Mouse (Mus musculus) G1E (cell line): Measurements from ENCODE around the gene Tmem143. TPM values are rescaled to one million over a fixed set of nuclear protein-coding genes. Genes with fewer than 3 reads are reported as not detected.

Source experiments
- ATAC-seq: 2 replicates; pipeline ENCODE4 v1.8.0; 2016; ENCODE audit warnings: mild to moderate bottlenecking; ENCODE audit not compliant: insufficient number of reproducible peaks, poor library complexity, low FRiP score, severe bottlenecking; ENCODE audit errors: extremely low read depth
- DNase-seq: peaks from one replicate; pipeline ENCODE4 v3.0.0; 2012; ENCODE audit warnings: low spot score
- H3K27me3 ChIP-seq: 2 replicates; pipeline ENCODE4 v1.6.1; 2012; ENCODE audit warnings: mild to moderate bottlenecking, low read length, inconsistent platforms; ENCODE audit not compliant: insufficient read depth
- H3K36me3 ChIP-seq: replicated peaks from 2 replicates; pipeline ENCODE3; 2012; ENCODE audit warnings: mild to moderate bottlenecking, inconsistent platforms
- H3K4me1 ChIP-seq: 2 replicates; pipeline ENCODE4 v1.6.1; 2012; ENCODE audit warnings: low read depth, low read length, inconsistent platforms, mixed read lengths; ENCODE audit not compliant: insufficient read depth
- H3K4me3 ChIP-seq: 2 replicates; pipeline ENCODE4 v1.5.1; 2012; ENCODE audit warnings: low read depth, mild to moderate bottlenecking, inconsistent platforms, low read length, moderate library complexity, mixed read lengths
- H3K9me3 ChIP-seq: replicated peaks from 2 replicates; pipeline ENCODE4 v1.6.1; 2012; ENCODE audit warnings: inconsistent platforms
- CTCF ChIP-seq: IDR thresholded peaks from 2 replicates; pipeline ENCODE4 v1.5.1; 2012; ENCODE audit warnings: low read depth, low read length, inconsistent platforms, mixed read lengths
- GATA1 ChIP-seq: IDR thresholded peaks from 2 replicates; pipeline ENCODE4 v1.6.1; 2012; ENCODE audit warnings: borderline replicate concordance, low read length, inconsistent platforms, mixed read lengths
- GATA2 ChIP-seq: IDR thresholded peaks from 2 replicates; pipeline ENCODE4 v1.6.1; 2012; ENCODE audit warnings: low read depth, low read length, inconsistent platforms, borderline replicate concordance
- POLR2AphosphoS5 ChIP-seq: IDR thresholded peaks from 2 replicates; pipeline ENCODE4 v1.6.1; 2012; ENCODE audit warnings: low read depth, low read length, inconsistent platforms; ENCODE audit not compliant: insufficient replicate concordance
- TAL1 ChIP-seq: conservative IDR thresholded peaks from 2 replicates; pipeline ENCODE4 v1.6.1; 2012; ENCODE audit warnings: low read depth, low read length, inconsistent platforms, mixed read lengths
- polyA plus RNA-seq: library from polyadenylated mRNA; stranded (reverse); fragments of >175 nt; gene quantifications from 2 replicates; pipeline ENCODE4 v1.2.3, GENCODE M21; 2012
- total RNA-seq, 2 experiments: library from RNA; stranded (forward) in 1 of 2; stranded (reverse) in 1 of 2; fragments of 200-1000 nt in 1 of 2; fragments of >200 nt in 1 of 2; fragmentation: Nextera tagmentation in 1 of 2; gene quantifications; 2 replicates each; pipeline ENCODE4 v1.2.3; 2014 to 2017

Gene Tmem143
- total RNA-seq (2014; fragmentation: Nextera tagmentation) (14.4 and 15.3 TPM in 2 replicates), total RNA-seq (2017) (11.7 and 13.2 TPM in 2 replicates), polyA plus RNA-seq (33.8 and 37.8 TPM in 2 replicates)

- peak; percentile 99 for DNase-seq
Observed at GRCm38 (mm10) chr7:45896517-45897257, at the start of gene Tmem143, which contains the start of gene Syngr4. Tmem143 (plus strand) TSS chr7:45896941. Syngr4 (minus strand) TSS chr7:45896714.

GRCm38 (mm10) chr7:45848447-45849027 lies 48.2 kb upstream of the Tmem143 start:
- H3K9me3 ChIP-seq = no peaks in the 10 kb centered on the region
- ATAC-seq (no peak), DNase-seq (no peak)
- no peaks in the 10 kb centered on the region for H3K4me1 ChIP-seq
- no peak overlapping the region for H3K4me3 ChIP-seq
- H3K36me3 ChIP-seq = no peaks in the 10 kb centered on the region
- no peak for TF ChIP-seq GATA2
- TF ChIP-seq POLR2AphosphoS5 = no peak
- no peak for TF ChIP-seq TAL1
- TF ChIP-seq GATA1 = no peak
- TF ChIP-seq CTCF = no peak
- H3K27me3 ChIP-seq = peaks cover 34% of the 10 kb centered on the region

More at GRCm38 (mm10) chr7:45896517-45897257, at the start of gene Tmem143, which contains the start of gene Syngr4:
- Histone ChIP-seq H3K27me3 (peaks cover 3% of the 10 kb centered on the region; the same call in 1 of the 2 replicates), H3K36me3 (peaks cover 48% of the 10 kb centered on the region), H3K9me3 (no peaks in the 10 kb centered on the region), H3K4me1 (peaks cover 43% of the 10 kb centered on the region), H3K4me3 (peak within 1 kb of the TSS; percentile 73)
- no peak for TF ChIP-seq TAL1
- TF ChIP-seq CTCF = no peak
- TF ChIP-seq GATA1 = no peak
- TF ChIP-seq GATA2 = no peak
- peak; percentile 83 for ATAC-seq

GRCm38 (mm10) chr7:45850661-45851060 lies 46.1 kb upstream of the Tmem143 start:
- Histone ChIP-seq H3K27me3 (peaks cover 35% of the 10 kb centered on the region), H3K36me3 (no peaks in the 10 kb centered on the region), H3K4me3 (no peak overlapping the region), H3K4me1 (no peaks in the 10 kb centered on the region), H3K9me3 (no peaks in the 10 kb centered on the region)
- DNase-seq = no peak
- TF ChIP-seq CTCF (no peak), TAL1 (no peak), GATA2 (no peak), GATA1 (no peak), POLR2AphosphoS5 (no peak)
- no peak for ATAC-seq

- no peaks in the 10 kb centered on the region for H3K9me3 ChIP-seq
- no peak overlapping the region for H3K4me3 ChIP-seq
- DNase-seq = no peak
- ATAC-seq = no peak
- TF ChIP-seq POLR2AphosphoS5 (no peak), CTCF (no peak), GATA2 (no peak), GATA1 (no peak), TAL1 (no peak)
- no peaks in the 10 kb centered on the region for H3K4me1 ChIP-seq
- H3K27me3 ChIP-seq = peaks cover 45% of the 10 kb centered on the region
- no peaks in the 10 kb centered on the region for H3K36me3 ChIP-seq
Observed at GRCm38 (mm10) chr7:45853089-45853488, 43.7 kb upstream of the Tmem143 start.

- no peak overlapping the region for H3K4me3 ChIP-seq
- no peak for TF ChIP-seq POLR2AphosphoS5
- ATAC-seq = no peak
Observed at GRCm38 (mm10) chr7:45856950-45857901, 39.5 kb upstream of the Tmem143 start.

GRCm38 (mm10) chr7:45859008-45859407 lies 37.7 kb upstream of the Tmem143 start:
- no peak for ATAC-seq
- H3K36me3 ChIP-seq = no peaks in the 10 kb centered on the region
- no peak overlapping the region for H3K4me3 ChIP-seq
- DNase-seq = no peak
- no peaks in the 10 kb centered on the region for H3K9me3 ChIP-seq
- peaks cover 43% of the 10 kb centered on the region for H3K27me3 ChIP-seq
- H3K4me1 ChIP-seq = no peaks in the 10 kb centered on the region
- TF ChIP-seq CTCF (no peak), GATA1 (no peak), TAL1 (no peak), GATA2 (no peak), POLR2AphosphoS5 (no peak)

More at GRCm38 (mm10) chr7:45856950-45857901, 39.5 kb upstream of the Tmem143 start:
- DNase-seq = no peak
- Histone ChIP-seq H3K4me1 (no peaks in the 10 kb centered on the region), H3K36me3 (no peaks in the 10 kb centered on the region), H3K9me3 (no peaks in the 10 kb centered on the region), H3K27me3 (peaks cover 45% of the 10 kb centered on the region)
